Mouse (Mus musculus) left cerebral cortex, adult 18-20 months (tissue): ENCODE measurements around the gene Tcstv1. TPM values are rescaled to one million over a fixed set of nuclear protein-coding genes. Genes with fewer than 3 reads are reported as not detected.
"Not testable (repeated sequence)": the region's sequence is repeated elsewhere in the genome, so short reads cannot be mapped to it uniquely, and the experiment has no call there.

Experiments used
- DNase-seq, 2 experiments: peaks; one replicate each; pipeline ENCODE4 v3.0.0; 2021 to 2022; ENCODE audit warnings: low spot score in 2 of 2, mixed read lengths in 1 of 2
- long read RNA-seq, 2 experiments: library from polyadenylated mRNA; stranded (forward); transcript quantifications; one replicate each; pipeline ENCODE4 v2.0.0; 2021
- total RNA-seq, 2 experiments: library from RNA; stranded (reverse); gene quantifications; 2 replicates each; pipeline ENCODE4 v1.2.3; 2021

Gene Tcstv1
- not detected for total RNA-seq
- long read RNA-seq, experiment 1, result 0 reads
- long read RNA-seq, experiment 2, result 0 reads

DNA sequence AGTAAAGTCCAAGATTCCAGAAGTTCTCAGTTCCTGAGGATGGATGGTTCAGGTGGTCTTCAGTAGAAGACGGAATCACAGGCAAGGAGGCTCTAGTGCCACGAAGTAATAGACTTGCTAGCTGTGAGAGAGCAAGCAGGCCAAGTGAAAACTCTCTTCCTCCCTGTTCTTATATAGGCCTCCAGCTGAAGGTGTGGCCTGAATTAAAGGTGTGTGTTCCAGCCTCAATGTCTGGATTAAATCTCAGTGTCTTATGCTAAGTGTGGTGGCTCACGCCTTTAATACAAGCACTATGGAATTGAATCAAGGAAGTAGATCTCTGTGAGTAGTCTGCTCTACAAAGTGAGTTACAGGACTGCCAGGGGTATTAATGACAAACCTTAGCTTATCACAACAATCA lies at the start of gene Tcstv1:
Gene Tcstv1, minus strand, starts transcription at position 101 of the 400 bp plus-strand sequence.
- DNase-seq, result not testable (repeated sequence)

DNA sequence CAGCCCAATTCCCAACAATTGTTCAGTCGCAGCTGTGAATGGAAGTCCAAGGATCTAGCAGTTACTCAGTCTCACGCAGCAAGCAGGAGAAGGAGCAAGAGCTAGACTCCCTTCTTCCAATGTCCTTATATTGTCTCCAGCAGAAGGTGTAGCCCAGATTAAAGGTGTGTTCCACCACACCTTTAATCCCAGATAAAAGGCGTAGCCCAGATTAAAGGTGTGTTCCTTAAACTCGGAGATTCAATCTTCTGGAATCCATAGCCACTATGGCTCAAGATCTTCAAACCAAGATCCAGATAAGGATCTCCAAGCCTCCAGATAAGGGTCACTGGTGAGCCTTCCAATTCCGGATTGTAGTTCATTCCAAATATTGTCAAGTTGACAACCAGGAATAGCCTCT lies 34.6 kb upstream of the Tcstv1 start, which contains the start of gene Gm21761:
Gene Gm21761, minus strand, starts transcription at position 101 of the 400 bp plus-strand sequence.
- not testable (repeated sequence) for DNase-seq

DNA sequence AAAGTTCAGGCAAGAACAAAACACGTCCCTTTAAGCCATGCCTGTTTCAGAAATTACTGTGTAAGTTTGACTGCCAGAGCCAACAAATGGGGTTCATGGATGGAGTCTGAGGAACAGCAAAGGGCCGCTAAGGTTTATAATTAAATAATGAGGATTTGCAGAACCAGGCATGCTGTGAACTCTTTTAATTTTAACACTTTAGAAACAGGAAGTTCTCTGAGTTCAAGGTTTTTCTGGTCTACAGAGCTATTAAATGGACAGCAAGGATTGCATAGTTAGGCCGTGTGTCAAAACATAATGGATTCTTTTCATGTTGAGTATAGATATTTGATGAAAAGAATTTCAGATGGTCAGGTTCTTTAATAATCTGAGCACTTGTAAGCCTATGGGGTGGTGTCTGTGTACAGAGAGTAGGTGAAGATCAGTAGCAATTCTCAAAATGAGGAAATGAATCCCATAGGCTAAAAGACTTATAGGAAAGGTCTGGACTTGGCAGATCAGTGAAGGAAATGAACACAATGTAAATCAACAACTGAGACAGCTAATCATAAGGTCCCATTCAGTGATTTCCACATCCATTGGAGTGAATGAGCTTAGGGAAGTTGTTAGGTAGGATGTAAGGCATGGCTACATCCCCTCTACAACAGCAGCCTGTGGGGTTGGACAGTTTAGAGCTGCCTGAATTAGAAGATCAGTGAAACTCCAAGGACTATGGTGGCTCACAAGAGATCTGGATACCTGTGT lies 30.2 kb upstream of the Tcstv1 start:
- DNase-seq, result not testable (repeated sequence)

DNA sequence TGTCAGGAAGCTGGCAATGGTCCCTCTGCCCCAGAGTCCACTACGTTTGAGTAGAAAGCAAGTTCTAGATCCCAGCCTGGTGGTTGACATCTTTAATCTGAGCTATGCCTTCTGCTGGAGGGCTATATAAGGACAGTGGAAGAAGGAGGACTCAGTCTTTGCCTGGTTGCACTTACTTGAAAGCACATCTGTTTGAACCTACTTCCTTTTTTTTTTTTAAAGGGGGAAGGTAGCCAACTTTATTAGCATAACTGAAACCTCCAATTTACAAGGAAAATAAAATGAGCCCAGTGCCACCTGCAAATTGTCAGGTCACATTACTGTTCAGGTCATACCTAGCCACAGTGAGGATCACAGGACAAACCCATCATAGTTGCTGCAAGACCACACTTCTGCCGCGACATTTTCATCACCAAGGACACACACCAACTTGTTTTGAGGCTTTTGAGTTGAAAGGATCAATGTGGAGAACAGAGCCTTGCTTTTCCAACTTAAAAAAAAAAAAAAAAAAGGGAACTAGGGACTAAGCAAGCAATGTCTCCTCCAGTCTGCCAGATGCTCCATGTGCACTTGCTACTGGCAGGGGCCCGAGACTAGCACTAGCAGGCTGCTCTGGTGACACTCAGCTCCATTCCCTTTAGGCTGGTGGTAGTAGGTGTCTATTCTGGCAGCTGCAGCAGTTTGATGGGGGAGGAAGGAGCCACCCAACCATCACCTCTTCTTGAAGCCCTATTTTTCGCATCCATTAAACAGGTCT lies 22.6 kb upstream of the Tcstv1 start:
- not testable (repeated sequence) for DNase-seq

DNA sequence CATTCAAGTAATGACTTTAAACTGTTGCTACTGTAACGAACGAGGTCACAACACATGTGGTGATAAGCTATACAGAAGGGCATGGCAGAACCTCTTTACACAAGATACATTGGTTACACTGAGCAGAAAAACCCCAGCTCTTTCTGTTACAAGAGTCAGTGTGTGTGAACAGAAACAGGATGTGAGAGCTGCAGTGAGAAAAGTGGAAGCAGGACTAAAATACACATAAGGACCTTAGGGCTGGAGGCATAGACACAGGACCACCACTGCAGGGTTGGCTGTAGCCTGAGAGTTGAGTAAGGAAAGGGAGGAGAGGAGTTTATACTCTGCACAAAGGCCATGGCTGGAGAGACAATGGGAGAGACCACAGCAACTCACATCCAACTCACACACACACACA lies 21.9 kb upstream of the Tcstv1 start:
- not testable (repeated sequence) for DNase-seq

DNA sequence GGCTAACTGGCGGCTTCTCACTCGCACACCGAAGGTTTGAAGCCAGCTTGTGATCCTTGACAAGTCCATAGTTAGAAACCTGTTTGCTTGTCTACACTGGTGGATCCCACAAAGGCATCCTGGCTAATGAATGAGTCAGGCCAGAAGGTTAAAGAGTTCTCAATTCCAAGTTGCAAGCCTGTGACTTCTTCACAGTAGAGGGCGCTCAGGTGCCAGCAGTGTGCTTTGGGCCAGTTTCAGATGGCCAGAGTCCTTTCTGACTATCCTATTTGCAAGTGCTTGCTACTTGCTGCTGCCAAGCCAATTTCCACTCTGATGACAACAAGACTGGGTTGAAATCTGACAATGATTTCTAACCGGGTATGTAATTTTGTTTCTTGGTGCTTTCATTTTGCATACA lies 4.0 kb upstream of the Tcstv1 start:
- DNase-seq, result not testable (repeated sequence)

DNA sequence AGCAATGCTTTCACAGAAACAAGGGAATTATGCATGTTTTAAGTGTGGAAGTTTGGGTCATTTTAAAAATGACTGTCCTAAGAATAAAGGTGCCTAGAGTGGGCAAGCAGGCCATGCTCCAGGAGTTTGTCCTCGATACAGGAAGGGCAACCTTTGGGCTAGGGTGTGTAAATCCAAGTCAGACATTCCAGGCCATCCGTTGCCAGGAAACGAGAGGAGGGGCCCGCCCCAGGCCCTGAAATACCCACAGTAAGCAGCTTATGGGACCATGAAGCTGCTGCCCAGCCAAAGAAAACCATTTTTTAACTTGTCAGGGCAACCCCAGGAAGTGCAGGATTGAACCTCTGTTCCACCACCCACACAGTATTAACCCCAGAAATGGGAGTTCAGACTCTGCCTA lies 7.7 kb downstream of the Tcstv1 start:
- not testable (repeated sequence) for DNase-seq

DNA sequence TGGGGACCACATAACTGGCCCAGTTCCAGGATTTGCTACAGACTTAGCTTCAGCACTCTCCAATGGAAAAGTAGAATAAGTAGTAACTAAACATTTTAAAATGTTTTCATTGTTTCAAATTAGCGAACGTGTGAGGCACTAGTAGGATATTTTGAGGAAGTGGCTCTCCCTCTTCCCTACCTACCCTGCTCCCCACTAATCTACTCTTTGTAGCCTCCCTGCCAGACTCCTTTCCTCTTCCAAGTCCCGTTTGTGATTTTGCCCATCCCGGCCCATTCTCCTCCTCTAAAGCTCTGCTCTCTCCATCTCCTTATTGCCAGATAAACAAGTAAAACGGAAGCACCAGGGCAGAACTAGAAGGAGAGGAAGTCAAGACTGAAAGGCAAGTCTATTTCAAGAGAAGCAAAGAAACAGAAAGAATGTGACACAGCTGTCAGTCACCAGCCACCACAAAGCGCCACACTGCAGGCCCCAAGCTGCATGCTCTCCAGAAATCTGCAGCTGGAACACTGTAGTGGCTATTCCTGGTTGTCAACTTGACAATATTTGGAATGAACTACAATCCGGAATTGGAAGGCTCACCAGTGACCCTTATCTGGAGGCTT lies 30.1 kb downstream of the Tcstv1 start:
- not testable (repeated sequence) for DNase-seq

DNA sequence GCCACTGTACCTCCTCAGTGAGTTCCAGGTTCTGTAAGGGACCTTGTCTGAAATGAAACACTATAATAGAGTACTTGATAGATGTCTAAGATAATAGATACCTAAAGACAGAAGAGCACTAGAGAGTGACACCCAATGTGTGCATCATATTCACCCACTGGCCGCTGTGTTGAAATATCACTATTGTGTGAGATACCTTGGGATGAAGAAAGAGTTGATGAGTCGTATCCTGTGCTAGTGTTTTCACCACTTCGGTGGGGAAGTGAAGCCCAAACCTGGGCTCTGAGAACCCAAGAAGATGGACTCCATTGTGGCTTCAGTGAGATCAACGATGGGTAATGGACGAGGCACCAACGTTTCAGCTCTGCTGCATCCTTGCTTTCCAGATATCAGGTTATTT lies 32.2 kb downstream of the Tcstv1 start:
- DNase-seq, result not testable (repeated sequence)

Other genes starting within 250 kb of the Tcstv1 start
- gene Hmgcs1, start 204.4 kb downstream of the Tcstv1 start, total RNA-seq, result 100 to 1,000 TPM; 271 to 300 TPM
- 10 to 100 TPM; 13.8 to 14.0 TPM for gene Nim1k, start 138.9 kb downstream of the Tcstv1 start, total RNA-seq
- gene Zfp131, start 103.9 kb downstream of the Tcstv1 start, total RNA-seq, result 10 to 100 TPM; 45.5 to 45.6 TPM
- gene AF067063, start 64.6 kb downstream of the Tcstv1 start, total RNA-seq, result not detected
- not detected for gene D13Ertd608e, start 58.8 kb downstream of the Tcstv1 start, total RNA-seq
- gene Gm21761, start 34.5 kb upstream of the Tcstv1 start, total RNA-seq, result not detected
- gene B020031M17Rik, start 56.0 kb upstream of the Tcstv1 start, total RNA-seq, result not detected
- gene Gm36079, start 132.2 kb upstream of the Tcstv1 start, total RNA-seq, result not detected
- under 1 TPM; 0.19 to 0.33 TPM for gene Gm21188, start 157.4 kb upstream of the Tcstv1 start, total RNA-seq
- not detected for gene Gm20767, start 245.5 kb upstream of the Tcstv1 start, total RNA-seq